Mouse (Mus musculus): ENCODE measurements around the gene Samd5. TPM values are rescaled to one million over a fixed set of nuclear protein-coding genes. Genes with fewer than 3 reads are reported as not detected.

The Samd5 gene
- total RNA-seq (2022) = 10 to 100 TPM; 11.7 to 21.6 (median 13.9) TPM

DNA sequence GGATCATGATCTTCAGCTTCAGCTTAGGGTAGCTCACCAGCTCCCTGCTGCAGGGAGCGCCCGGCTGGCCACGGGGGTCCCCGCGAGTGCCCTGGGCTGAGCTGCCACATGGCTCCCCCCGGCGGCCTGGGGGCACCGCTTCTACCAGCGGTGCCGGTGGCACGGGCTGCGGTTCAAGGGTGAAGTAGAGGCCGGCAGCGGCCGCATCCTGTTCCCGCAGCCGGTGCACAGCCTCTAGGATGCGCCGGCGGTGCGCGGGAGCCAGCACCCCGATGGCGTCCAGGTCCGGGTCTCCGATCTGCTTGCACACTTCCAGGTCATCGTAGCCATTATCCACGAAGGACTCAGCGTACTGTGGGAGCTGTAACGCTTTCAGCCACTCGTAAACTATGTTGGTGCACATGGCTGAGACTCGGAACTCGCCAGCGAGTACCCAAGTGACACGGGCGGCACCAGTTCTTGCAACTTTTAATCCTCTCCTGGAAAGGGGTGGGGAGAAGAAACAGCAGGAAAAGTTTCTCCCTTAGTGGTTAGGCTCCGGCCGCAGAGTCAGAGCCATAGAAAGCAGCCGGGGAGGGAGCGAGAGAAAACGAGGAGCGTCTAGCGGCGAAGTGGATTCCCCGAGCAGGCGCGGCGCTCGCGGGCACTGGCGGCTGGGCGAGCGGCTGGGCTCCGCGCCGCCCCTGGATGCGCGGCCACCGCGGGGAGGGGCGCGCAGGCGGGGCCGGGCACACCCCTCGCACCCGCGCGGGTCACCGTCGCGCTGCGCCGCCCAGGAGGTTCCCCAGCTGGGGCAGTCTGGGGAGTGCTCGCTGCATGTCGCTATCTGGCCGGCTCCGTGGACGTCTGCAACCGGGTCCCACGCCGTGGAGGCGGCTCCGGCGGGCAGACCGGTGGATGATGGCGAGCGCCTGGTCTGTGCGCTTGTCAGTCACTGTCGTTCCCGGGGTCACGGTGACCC, at the start of gene Samd5:
Samd5 (minus strand) TSS at position 648 of the 961 bp plus-strand sequence.
- DNase-seq (ENCODE audit: low spot score in 2 of 2) = peak; percentile 28 to 39

DNA sequence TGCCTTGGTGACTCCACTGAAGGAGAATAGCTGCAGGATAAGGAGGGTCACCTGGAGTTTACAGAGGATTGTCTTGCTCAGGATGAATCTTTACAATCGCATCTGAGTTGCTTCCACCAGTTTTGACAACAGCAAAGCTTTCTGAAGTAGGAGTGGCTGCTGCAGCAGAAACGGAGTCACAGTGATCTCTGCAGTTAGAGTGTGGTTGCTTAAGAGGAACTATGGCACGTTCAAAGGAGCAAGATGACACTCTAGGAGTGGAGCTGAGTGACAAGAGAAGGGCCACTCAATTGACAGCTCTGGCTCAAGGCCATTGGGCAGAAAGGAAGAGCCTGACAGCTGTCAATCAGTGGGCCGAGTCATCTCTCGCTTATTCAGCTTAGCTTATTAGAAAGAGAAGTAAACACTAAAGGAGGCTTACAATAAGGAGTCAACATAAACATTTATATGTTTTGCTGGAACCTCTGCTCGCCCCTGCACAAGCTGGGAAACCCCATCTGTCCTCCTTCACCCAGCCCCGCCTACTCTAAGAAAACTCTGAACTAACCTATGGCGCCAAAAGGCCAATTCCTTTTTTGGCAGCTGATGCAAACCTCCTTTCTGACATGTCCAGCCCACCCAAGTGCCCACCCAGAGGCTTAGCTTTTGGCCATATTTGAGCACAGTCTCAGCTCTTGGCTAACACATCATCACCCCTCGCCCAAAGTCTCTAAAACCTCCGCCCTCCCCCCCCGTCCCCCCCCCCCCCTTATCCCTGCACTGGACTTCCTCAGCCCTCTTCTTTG, 47.7 kb upstream of the Samd5 start:
- DNase-seq (ENCODE audit: low spot score in 2 of 2) = no peak

DNA sequence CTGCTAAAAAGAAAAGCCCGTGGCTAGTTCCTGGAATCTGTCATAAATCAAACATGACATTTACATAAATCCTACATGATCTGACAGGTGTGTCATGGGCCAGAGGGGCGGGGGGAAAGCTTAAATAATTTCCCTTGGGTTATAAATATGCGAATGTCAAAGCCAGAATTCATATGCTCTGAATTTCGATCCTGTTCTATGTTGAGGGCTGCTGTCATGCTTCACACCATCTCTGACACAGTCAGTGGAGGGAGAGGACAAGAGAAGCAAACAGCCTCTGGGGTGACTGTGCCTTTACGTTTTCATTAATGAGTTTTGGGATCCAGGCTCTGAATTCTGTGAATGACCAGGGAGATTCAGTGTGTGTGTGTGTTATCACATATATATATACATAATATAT, 45.0 kb upstream of the Samd5 start:
- DNase-seq (ENCODE audit: low spot score in 2 of 2) = no peak

DNA sequence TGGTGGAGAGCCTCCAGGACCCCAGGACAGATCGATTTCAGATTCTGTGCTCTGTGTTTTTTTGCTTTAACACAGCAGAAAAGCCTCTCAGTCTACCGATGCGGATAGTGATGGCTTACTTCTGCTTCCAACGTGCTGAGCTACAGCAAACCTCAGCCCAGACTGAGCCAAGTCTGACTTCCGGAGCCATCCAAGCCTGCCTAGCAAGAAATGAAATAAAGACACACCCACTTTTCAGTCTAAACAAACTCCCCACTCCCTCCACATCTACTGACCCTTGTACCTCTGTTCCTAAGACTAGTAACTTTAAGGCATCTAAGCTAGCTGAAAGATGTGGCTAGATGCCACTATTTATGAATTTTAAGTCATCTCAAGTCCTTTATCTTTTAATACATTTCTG, 43.1 kb upstream of the Samd5 start:
- DNase-seq (ENCODE audit: low spot score in 2 of 2) = no peak

DNA sequence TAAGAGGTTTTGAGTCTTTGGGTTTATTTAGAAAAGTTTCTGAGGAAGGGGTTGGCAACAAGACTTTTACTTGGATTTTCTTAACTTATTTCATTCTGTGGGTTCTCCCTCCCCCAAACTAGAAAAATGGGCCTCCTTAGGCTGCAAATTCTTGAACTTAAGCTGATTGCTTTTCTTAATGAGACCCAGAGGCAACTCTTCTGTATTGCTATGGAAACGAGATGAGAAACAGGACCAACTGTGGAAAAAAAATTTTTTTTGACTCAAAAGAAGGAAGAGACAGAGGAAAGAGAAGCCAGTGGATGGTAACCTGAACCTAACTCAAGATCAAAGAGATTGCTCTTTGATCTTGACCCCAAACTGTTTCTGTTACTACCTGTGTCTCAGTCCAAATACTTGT, 29.9 kb upstream of the Samd5 start:
- no peak for DNase-seq (ENCODE audit: low spot score in 2 of 2)

DNA sequence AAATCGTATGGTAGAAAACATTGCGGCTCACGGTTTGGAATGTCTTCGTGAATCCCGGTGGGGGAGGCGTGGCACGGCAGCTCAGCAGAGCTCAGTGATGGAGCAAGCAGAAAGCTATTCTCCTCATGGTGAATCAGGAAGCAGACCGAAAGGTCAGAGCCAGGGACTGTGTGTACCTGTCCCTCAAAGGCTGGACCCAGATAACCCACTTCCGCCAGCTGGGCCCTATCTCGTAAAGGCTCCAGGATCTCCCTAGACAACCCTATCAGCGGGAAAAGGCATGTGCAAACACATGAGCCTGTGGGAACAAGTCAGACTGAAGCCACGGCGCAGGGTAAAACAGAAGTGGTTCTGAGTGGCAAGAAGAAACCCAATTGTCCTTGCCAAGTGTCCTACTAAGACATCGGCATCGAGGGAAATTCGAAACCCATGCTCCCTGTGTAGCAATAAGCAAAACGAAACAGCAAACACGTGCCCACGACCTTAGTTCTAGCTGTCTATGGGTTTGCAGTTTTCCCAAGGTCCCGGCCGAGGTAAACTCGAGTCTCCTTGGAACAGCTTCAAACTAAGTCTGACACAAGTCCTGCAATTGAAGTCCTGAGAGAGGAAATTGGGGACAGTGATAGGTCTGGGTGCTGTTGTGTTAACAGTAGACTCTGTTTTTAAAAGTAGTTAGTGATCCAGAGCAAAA, 24.2 kb upstream of the Samd5 start:
- no peak for DNase-seq (ENCODE audit: low spot score in 2 of 2)

DNA sequence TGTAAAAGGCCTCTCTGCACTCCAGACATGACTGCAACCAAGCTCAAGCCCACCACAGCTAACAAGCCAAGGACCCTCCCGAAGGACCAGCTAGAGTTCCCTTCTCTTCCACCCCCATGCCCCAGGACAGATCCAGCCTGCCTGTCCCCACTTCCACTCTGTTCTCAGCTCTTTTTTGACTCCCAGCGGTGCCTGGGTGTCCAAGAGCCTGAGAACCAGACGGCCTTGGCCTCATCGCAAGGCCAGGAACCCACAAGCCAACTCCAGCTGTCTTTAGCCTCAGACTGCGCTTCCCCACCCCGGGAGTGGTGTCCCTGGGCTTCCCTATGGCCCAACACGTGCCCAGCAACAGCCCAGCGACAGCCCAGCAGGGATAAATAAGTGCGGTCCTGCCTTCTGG, 23.1 kb upstream of the Samd5 start:
- no peak for DNase-seq (ENCODE audit: low spot score in 2 of 2)

DNA sequence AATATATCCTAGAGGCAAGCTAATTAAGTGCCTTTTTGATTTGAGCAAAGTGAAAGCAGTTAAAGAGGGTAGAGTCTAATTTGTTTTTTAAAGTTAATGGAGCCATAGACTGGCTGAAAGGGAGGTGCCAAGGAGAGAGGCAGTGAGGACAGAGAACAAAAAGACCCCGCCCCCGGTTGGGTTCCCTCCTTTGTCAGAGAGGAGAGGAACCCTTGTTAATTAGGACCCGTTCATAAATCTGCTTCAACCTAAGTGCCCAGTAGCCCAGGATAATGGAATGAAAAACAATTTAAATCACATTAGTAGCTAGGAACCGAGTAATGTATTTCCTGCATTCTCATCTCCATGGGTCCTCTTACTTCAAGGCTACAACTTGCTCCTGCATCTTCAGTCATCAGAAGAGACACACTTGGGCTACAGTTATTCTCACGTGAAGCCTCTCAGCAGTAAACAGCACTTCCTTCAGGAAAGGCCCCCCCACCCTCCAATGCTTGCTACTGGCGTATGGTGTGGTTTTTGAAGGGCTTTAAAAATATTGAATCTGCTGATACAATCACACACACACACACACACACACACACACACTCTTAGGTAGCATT, 21.6 kb upstream of the Samd5 start:
- no peak for DNase-seq (ENCODE audit: low spot score in 2 of 2)

DNA sequence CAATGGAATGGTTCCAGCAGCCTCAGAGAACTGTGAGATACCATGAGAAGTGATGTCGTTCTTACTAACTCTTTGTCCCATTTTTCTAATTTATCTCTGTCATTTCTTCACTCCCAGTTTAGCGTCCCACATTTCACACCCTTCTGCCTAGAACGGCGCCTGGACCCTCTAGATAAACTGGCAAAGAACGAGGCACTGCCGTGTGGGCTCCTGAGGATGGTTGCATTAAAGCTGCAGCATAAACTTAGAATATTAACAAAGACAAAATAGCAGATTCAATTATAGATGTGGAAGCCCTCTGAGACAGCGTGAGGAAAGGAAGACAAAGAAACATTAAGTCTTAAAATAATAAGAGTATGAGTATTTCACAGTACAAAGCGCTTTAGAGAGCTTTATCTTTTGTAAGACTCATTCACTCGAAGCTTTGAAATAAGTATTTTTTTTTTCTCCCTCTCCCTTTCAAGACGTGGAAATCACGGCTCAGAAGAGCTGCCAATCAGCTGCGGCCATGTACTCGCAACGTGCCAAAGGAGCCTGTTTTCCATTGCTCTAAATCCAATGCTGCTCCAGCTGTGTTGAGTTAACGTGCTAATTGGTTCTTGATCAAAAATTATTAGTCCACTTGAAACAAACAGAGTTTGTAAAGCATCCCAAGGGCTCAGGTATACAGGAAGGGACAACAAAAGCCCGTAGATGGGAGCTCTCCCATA, 19.1 kb upstream of the Samd5 start:
- no peak for DNase-seq (ENCODE audit: low spot score in 2 of 2)

DNA sequence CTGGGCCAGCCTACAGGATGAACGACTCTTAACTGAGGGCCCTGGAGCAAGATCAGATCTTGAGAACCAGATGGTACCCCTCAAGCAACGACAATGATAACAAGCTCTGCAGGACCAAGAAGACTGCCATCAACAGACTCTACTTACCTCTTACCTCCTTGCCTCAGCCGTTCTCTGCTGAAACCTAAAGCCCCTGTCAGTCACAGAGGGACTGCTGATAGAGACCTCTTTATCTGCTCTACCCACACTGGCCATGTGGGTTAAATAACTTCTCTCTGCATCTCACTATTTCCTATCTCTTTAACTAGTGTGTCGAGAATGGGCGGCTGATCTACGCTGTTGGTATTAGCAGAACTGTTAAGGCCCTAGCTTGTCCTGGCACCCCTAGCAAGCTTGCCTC, 5.9 kb upstream of the Samd5 start:
- DNase-seq (ENCODE audit: low spot score in 2 of 2) = no peak

DNA sequence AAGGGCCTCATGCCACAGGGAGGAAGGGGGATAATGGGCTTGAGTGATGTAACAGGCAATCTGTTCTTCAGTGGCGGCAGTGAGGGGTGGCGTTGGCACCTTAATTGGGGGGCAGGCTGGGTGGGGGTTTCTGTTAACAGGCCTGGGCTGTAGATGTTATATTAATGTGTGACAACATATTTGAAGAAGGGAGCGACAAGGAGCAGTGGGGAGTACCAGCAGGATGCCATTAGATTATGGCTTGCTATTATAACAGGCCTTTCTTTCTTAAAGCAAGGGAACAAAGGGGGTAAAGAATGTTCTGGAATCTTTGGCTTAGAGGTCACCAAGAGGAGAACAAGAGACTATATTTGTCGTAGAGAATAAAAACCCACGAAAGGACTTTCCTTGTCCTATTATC, 4.9 kb upstream of the Samd5 start:
- no peak for DNase-seq (ENCODE audit: low spot score in 2 of 2)

DNA sequence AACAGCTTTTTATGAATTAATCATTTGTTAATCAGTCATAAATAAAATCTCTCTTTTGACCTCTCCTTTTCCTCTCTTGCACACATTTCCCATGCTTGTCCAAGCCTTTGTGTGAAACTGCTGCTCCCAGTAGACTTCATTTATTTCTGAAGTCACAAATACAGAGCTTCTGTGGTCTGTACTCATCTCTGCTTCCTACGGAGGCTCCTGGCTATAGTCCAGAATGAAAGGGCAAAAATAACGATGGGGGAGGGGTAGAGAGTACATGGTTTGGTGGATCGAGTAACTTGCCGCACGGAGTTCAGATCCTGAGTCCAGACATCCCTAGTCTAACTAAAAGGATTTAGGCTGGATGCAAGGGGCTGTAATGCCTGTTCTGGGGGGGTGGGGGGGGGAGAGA, 3.1 kb upstream of the Samd5 start:
- no peak for DNase-seq (ENCODE audit: low spot score in 2 of 2)

DNA sequence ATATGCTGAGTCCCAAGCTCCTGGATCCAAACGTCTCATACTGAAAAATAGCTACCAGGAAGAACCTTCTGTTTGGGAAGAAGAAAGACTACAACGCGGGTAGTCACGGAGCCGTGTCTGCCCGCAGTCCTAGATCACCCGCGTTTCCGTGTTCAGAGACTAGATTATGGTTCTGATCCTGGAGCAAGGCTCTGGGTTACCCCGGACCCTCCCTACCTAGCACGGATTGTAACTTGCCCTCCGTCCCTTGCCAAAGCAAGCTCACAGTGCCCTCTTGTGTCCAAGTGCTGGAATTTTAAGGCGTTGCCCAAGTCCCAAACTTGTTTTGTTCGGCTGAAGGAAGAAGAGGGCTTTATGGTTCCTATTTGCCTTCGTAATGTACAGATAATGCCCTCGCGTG, 1.9 kb upstream of the Samd5 start:
- peak; percentile 37 to 68 for DNase-seq (ENCODE audit: low spot score in 2 of 2)

DNA sequence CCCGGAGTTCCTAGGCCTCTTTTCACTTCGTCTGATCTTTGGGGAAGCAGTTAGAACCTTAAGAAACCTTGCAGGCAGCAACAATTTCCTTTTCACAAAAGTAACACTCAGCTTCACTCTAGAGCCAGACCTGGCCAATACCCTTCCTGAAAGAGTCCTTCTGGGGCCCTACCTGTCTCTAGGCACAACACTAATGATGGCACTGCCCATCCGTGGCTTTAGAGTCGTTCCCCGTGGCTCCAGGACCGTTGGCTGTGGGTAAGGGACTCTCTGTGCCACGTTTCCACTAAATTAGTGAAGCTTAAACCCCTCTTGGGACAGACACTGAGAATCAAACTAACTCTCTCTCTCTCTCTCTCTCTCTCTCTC, 1.4 kb upstream of the Samd5 start:
- DNase-seq (ENCODE audit: low spot score in 2 of 2) = no peak

DNA sequence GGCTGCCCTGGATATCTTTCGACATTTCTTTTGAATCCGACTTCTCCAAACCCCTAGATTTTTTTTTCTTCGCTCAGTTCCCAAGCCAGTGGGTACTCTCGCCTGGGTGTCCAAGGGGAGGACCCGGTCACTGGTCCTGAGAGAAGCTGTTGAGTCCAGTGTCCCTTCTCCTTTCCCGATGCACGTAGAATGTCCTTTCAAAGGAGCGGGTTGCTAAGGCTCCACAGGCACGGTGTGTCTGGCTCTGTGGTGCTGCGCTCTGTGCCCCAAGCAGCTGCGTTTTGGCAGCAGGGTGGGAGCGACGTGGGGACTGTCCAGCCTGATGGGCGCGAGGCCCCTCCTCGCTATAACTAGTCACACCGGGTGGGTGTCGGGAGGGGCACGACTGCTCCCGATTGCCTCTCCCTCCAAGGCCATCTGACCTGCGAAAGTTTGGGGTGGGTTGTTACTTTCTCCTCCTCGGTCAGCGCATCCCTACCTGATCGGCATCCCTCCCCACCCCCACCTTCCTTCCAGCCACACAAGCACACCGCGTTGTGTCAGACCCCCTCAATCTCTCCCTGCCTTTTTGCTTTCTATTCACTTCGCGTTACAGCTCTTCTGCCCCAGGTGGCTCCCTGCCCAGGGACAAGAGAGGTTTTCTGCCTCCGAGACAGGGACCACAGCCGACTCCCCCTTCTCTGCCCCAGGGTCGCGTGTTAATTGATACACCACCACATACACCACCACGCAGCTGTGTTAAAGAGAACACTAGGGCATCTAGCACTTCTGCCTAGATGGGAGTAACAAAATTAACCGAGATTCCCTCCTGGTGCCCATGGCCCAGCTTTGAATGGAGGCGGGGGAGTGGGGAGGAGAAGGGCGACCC, 776 bp upstream of the Samd5 start:
- no peak for DNase-seq (ENCODE audit: low spot score in 2 of 2)

DNA sequence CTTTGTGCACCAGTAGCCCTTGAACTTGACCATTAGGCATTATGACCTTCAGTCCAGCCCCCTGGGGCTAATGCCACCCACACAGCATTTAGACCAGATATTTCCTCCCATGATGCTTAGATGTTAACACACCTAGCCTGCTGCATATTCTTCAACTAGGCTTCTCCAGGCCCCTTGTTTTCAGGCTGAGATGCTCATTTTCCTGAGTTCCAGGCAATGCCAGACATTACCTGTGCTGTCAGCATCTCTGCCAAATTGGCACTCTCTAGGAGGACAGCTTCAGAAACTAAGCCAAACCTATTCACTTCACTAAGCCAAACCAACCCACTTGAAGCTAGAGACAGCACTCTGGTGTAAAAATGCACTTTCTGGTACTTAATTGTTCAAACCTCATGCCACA, 1.7 kb downstream of the Samd5 start:
- DNase-seq (ENCODE audit: low spot score in 2 of 2) = no peak

DNA sequence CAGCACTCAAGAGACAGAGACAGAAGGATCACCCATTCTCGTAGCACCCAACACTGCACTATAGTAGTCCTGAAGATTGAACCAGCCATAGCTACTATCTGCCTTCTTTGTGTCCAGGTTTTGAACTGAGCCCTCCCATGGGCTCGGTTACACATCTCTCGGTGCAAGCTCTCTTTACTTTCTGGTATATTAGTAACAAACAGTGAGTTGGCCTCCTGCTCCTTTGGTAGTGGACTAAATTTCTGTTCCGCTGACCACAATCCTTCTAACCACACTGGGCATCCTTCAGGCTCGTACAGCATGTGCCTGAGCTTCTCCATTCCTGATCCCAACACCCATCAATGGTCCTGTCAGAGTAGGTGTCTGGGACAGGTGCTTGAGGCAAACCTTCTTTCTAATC, 2.3 kb downstream of the Samd5 start:
- no peak for DNase-seq (ENCODE audit: low spot score in 2 of 2)

DNA sequence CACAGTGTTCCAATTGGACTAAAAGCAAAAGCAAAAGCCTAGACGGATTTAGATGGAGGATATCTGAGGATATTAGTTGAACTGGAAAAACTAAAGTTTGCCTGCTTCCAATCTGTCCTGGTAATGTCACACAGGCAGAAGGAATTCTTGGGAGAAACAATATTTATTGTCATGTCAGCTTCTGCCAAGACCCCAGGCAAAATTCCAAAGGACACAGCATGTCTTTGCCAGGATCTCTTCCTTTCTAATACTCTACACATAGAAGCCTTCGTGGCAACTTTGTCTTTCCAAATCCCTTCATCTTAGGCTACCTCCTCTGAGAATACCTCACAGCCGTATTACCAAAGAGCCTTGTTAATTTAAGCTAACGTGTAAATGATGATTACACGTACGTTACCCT, 4.7 kb downstream of the Samd5 start:
- DNase-seq (ENCODE audit: low spot score in 2 of 2) = no peak

DNA sequence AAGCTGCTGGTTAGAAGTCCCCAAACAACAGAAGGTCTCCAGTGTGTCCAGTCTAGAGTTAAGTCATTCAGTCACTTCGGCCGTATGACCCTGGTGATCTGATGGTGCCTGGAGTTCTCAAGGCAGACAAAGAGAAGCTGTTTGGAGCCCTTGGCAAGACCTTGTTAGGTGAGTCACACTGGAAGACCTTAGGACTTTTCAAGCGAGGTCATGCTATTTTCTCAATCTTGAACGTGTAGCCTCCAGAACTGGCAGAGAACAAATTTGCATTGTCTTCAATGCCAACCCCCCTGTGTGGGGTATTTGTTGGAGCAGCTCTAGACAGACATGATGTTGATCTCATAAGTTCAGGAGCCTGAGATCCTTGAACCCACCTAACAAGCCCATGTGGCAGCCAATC, 6.2 kb downstream of the Samd5 start:
- DNase-seq (ENCODE audit: low spot score in 2 of 2) = no peak

DNA sequence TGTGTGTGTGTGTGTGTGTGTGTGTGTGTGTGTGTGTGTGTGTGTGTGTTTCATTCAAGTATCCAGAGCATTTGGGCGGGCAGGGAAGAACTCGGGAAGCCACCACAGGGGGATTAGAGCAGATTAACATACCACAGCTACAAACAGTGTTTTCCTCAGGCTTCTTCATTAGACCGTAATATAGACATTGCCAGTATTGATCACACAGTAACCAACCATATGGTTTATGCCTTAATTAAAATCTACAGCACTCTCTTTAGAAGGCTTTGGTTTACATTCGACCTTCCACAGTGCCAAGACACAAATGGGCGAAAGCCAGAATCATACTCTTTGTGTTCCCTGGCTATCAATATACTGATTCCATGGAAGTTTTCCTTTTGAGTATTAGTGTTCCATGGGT, 22.1 kb downstream of the Samd5 start:
- no peak for DNase-seq (ENCODE audit: low spot score in 2 of 2)

Measured in left cerebral cortex, adult 8-10 months (tissue).